Mouse (Mus musculus): Measurements from ENCODE around the gene Dgkg.

Dgkg gene

GRCm38 (mm10) chr16:22645256-22645655 is 11.8 kb downstream of the Dgkg start:
- DNase-seq (ENCODE audit: low spot score), result no peak

GRCm38 (mm10) chr16:22643460-22643859 is 13.6 kb downstream of the Dgkg start:
- DNase-seq (ENCODE audit: low spot score), result no peak

- DNase-seq (ENCODE audit: low spot score), result no peak
Observed at GRCm38 (mm10) chr16:22642953-22643352, 14.1 kb downstream of the Dgkg start.

GRCm38 (mm10) chr16:22642054-22642453 is 15.0 kb downstream of the Dgkg start:
- no peak for DNase-seq (ENCODE audit: low spot score)

GRCm38 (mm10) chr16:22641588-22641987 is 15.4 kb downstream of the Dgkg start:
- DNase-seq (ENCODE audit: low spot score), result no peak

- no peak for DNase-seq (ENCODE audit: low spot score)
Observed at GRCm38 (mm10) chr16:22637311-22637710, 19.7 kb downstream of the Dgkg start.

GRCm38 (mm10) chr16:22635706-22636105 is 21.3 kb downstream of the Dgkg start:
- DNase-seq (ENCODE audit: low spot score), result no peak

- DNase-seq (ENCODE audit: low spot score), result no peak
Observed at GRCm38 (mm10) chr16:22633063-22633462, 24.0 kb downstream of the Dgkg start.

GRCm38 (mm10) chr16:22630351-22630750 is 26.7 kb downstream of the Dgkg start:
- no peak for DNase-seq (ENCODE audit: low spot score)

GRCm38 (mm10) chr16:22629900-22630299 is 27.1 kb downstream of the Dgkg start:
- DNase-seq (ENCODE audit: low spot score), result no peak

GRCm38 (mm10) chr16:22625987-22626386 is 31.0 kb downstream of the Dgkg start:
- DNase-seq (ENCODE audit: low spot score), result no peak

- no peak for DNase-seq (ENCODE audit: low spot score)
Observed at GRCm38 (mm10) chr16:22625412-22625811, 31.6 kb downstream of the Dgkg start.

- DNase-seq (ENCODE audit: low spot score), result no peak
Observed at GRCm38 (mm10) chr16:22622286-22622685, 34.7 kb downstream of the Dgkg start.

GRCm38 (mm10) chr16:22621299-22621920 is 35.6 kb downstream of the Dgkg start:
- no peak for DNase-seq (ENCODE audit: low spot score)

GRCm38 (mm10) chr16:22618424-22619056 is 38.5 kb downstream of the Dgkg start:
- peak; percentile 16 for DNase-seq (ENCODE audit: low spot score)

GRCm38 (mm10) chr16:22615805-22616204 is 41.2 kb downstream of the Dgkg start:
- DNase-seq (ENCODE audit: low spot score), result no peak

- DNase-seq (ENCODE audit: low spot score), result no peak
Observed at GRCm38 (mm10) chr16:22613186-22614073, 43.6 kb downstream of the Dgkg start.

- DNase-seq (ENCODE audit: low spot score), result no peak
Observed at GRCm38 (mm10) chr16:22608046-22608445, 49.0 kb downstream of the Dgkg start.

GRCm38 (mm10) chr16:22606989-22607388 is 50.0 kb downstream of the Dgkg start:
- DNase-seq (ENCODE audit: low spot score), result no peak

GRCm38 (mm10) chr16:22602399-22602798 is 54.6 kb downstream of the Dgkg start:
- peak; percentile 47 for DNase-seq (ENCODE audit: low spot score)

GRCm38 (mm10) chr16:22601756-22602155 is 55.3 kb downstream of the Dgkg start:
- DNase-seq (ENCODE audit: low spot score), result no peak

GRCm38 (mm10) chr16:22600108-22600699 is 56.8 kb downstream of the Dgkg start:
- DNase-seq (ENCODE audit: low spot score), result no peak

- no peak for DNase-seq (ENCODE audit: low spot score)
Observed at GRCm38 (mm10) chr16:22598741-22599140, 58.3 kb downstream of the Dgkg start.
